Mouse (Mus musculus) intestine, postnatal 0 days (tissue): ENCODE measurements at regions not wholly inside any gene's neighbourhood (a gene's known extent, or its start where the extent isn't known, plus 50 kb on each side); places are given as distances from the start of the nearest gene placed in this dataset.
"Not testable (repeated sequence)": the region's sequence is repeated elsewhere in the genome, so short reads cannot be mapped to it uniquely, and the experiment has no call there.

Experiments used
- ATAC-seq: fragments of 200-750 bp; cut with Nextera tagmentation; 2 replicates; pipeline ENCODE4 v1.8.0; 2017; ENCODE audit warnings: mild to moderate bottlenecking, moderate TSS enrichment, moderate library complexity
- H3K27ac ChIP-seq: fragments of 300-500 bp; sonication (generic); 2 replicates; pipeline ENCODE4 v1.5.1; 2014; ENCODE audit warnings: mild to moderate bottlenecking, low read depth, low read length, moderate library complexity
- H3K27me3 ChIP-seq: fragments of 300-500 bp; sonication (generic); replicated peaks from 2 replicates; pipeline ENCODE4 v1.6.1; 2014; ENCODE audit warnings: low read length, mixed read lengths; ENCODE audit not compliant: control insufficient read depth, insufficient read depth
- H3K36me3 ChIP-seq: fragments of 300-500 bp; sonication (generic); 2 replicates; pipeline ENCODE4 v1.6.1; 2014; ENCODE audit warnings: mild to moderate bottlenecking, moderate library complexity; ENCODE audit not compliant: control insufficient read depth, insufficient read depth
- H3K4me1 ChIP-seq: fragments of 300-500 bp; sonication (generic); replicated peaks from 2 replicates; pipeline ENCODE4 v1.6.1; 2014; ENCODE audit warnings: antibody characterized with exemption, low read length, mixed read lengths; ENCODE audit not compliant: control insufficient read depth, insufficient read depth
- H3K4me2 ChIP-seq: fragments of 300-500 bp; sonication (generic); replicated peaks from 2 replicates; pipeline ENCODE4 v1.6.1; 2014; ENCODE audit warnings: low read depth, mild to moderate bottlenecking, moderate library complexity
- H3K4me3 ChIP-seq: fragments of 300-500 bp; sonication (generic); 2 replicates; pipeline ENCODE4 v1.5.1; 2014; ENCODE audit warnings: low read depth, low read length
- H3K9ac ChIP-seq: fragments of 300-500 bp; sonication (generic); 2 replicates; pipeline ENCODE4 v1.6.1; 2014; ENCODE audit warnings: mild to moderate bottlenecking, low read depth, low read length
- H3K9me3 ChIP-seq: fragments of 300-500 bp; sonication (generic); 2 replicates; pipeline ENCODE4 v1.6.1; 2016; ENCODE audit warnings: mixed run types; ENCODE audit not compliant: control insufficient read depth
- CTCF ChIP-seq: sonication (generic); IDR thresholded peaks from 2 replicates; pipeline ENCODE4 v1.5.1; 2016; ENCODE audit warnings: low read depth, mild to moderate bottlenecking, control low read depth, antibody characterized with exemption, moderate library complexity
- WGBS: fragments of 180-500 bp; shearing (Covaris S2); extraction: QIAGEN DNeasy Blood & Tissue Kit; methylation state at CpG from one replicate; pipeline ENCODE4 v1.1.7; 2014; 5-methylcytosine and 5-hydroxymethylcytosine counted together

GRCm38 (mm10) chr6:7374629-7375028, 180.1 kb upstream of the Tac1 start:
- no peaks in the 10 kb centered on the region for H3K36me3 ChIP-seq
- H3K27me3 ChIP-seq, result no peaks in the 10 kb centered on the region
- WGBS, result 48% methylated on average over 4 of the region's 4 CpGs
- no peak overlapping the region for H3K4me2 ChIP-seq
- no peak overlapping the region for H3K27ac ChIP-seq
- no peak for ATAC-seq
- H3K9me3 ChIP-seq, result no peaks in the 10 kb centered on the region
- no peaks in the 10 kb centered on the region for H3K4me1 ChIP-seq
- H3K4me3 ChIP-seq, result no peak overlapping the region
- no peak for TF ChIP-seq CTCF
- H3K9ac ChIP-seq, result no peak overlapping the region

- Histone ChIP-seq H3K4me2 (no peak overlapping the region), H3K4me3 (no peak overlapping the region), H3K36me3 (no peaks in the 10 kb centered on the region), H3K27ac (no peak overlapping the region), H3K27me3 (no peaks in the 10 kb centered on the region), H3K9ac (no peak overlapping the region), H3K4me1 (no peaks in the 10 kb centered on the region), H3K9me3 (no peaks in the 10 kb centered on the region)
- WGBS, result 80% methylated on average over 2 of the region's 2 CpGs
- no peak for ATAC-seq
- no peak for TF ChIP-seq CTCF
These were observed 178.8 kb upstream of the Tac1 start for GRCm38 (mm10) chr6:7375851-7376250.

GRCm38 (mm10) chr6:7378651-7379050, 176.0 kb upstream of the Tac1 start:
- Histone ChIP-seq H3K9ac (no peak overlapping the region), H3K27ac (no peak overlapping the region), H3K4me1 (no peaks in the 10 kb centered on the region), H3K4me2 (no peak overlapping the region), H3K36me3 (no peaks in the 10 kb centered on the region), H3K9me3 (no peaks in the 10 kb centered on the region), H3K27me3 (no peaks in the 10 kb centered on the region), H3K4me3 (no peak overlapping the region)
- 65% methylated on average over 5 of the region's 5 CpGs for WGBS
- TF ChIP-seq CTCF, result no peak
- ATAC-seq, result no peak

GRCm38 (mm10) chr6:7424731-7425130, 129.9 kb upstream of the Tac1 start:
- H3K9ac ChIP-seq, result no peak overlapping the region
- H3K9me3 ChIP-seq, result no peaks in the 10 kb centered on the region
- no peaks in the 10 kb centered on the region for H3K36me3 ChIP-seq
- ATAC-seq, result no peak
- 33% methylated on average over 2 of the region's 2 CpGs for WGBS
- H3K4me2 ChIP-seq, result no peak overlapping the region
- no peak overlapping the region for H3K27ac ChIP-seq
- no peak overlapping the region for H3K4me3 ChIP-seq
- TF ChIP-seq CTCF, result no peak
- no peaks in the 10 kb centered on the region for H3K27me3 ChIP-seq
- H3K4me1 ChIP-seq, result no peaks in the 10 kb centered on the region

GRCm38 (mm10) chr6:7441725-7442124, 113.0 kb upstream of the Tac1 start:
- H3K9ac ChIP-seq, result no peak overlapping the region

GRCm38 (mm10) chr6:7442286-7442685, 112.4 kb upstream of the Tac1 start:
- not testable (repeated sequence) for H3K27me3 ChIP-seq

More at GRCm38 (mm10) chr6:7441725-7442124, 113.0 kb upstream of the Tac1 start:
- no peaks in the 10 kb centered on the region for H3K36me3 ChIP-seq
- no peaks in the 10 kb centered on the region for H3K9me3 ChIP-seq
- H3K4me2 ChIP-seq, result no peak overlapping the region
- H3K4me3 ChIP-seq, result no peak overlapping the region
- no peak overlapping the region for H3K27ac ChIP-seq
- 51% methylated on average over 3 of the region's 3 CpGs for WGBS
- H3K27me3 ChIP-seq, result no peaks in the 10 kb centered on the region
- ATAC-seq, result no peak
- TF ChIP-seq CTCF, result no peak
- H3K4me1 ChIP-seq, result no peaks in the 10 kb centered on the region

GRCm38 (mm10) chr6:7455881-7456280, 98.8 kb upstream of the Tac1 start:
- Histone ChIP-seq H3K4me2 (no peak overlapping the region), H3K9ac (no peak overlapping the region), H3K4me3 (no peak overlapping the region), H3K4me1 (no peaks in the 10 kb centered on the region), H3K36me3 (no peaks in the 10 kb centered on the region), H3K27me3 (no peaks in the 10 kb centered on the region), H3K27ac (no peak overlapping the region), H3K9me3 (no peaks in the 10 kb centered on the region)
- no peak for ATAC-seq
- TF ChIP-seq CTCF, result no peak
- 82% methylated on average over 3 of the region's 3 CpGs for WGBS

More at GRCm38 (mm10) chr6:7442286-7442685, 112.4 kb upstream of the Tac1 start:
- not testable (repeated sequence) for H3K9ac ChIP-seq, H3K4me3 ChIP-seq, H3K4me1 ChIP-seq, H3K36me3 ChIP-seq, ATAC-seq, H3K9me3 ChIP-seq, H3K27ac ChIP-seq, H3K4me2 ChIP-seq
- 75% methylated on average over 3 of the region's 3 CpGs for WGBS
